Mouse (Mus musculus): ENCODE measurements at regions not wholly inside any gene's neighbourhood (a gene's known extent, or its start where the extent isn't known, plus 50 kb on each side); places are given as distances from the start of the nearest gene placed in this dataset.
A peak's percentile ranks its signal among the peaks of the same experiment; 100 is the strongest.

DNA sequence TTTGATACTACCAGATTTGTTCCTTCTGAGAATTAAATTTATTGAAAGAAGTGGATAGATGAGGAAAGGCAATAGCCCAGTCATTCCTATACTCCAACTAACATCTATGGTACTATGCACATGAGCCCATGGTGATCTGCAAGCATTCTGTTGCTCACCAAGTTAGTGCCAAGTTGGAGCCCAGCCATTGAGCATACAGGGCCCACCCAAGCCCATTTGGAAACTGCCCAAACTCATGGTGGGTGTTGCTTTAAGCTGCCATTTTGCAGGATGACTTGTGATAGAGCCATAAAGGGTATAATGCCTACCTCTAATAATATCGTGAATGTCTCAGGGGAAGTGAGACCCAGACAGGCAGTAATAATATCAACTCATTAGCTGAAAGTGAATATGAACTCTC, 294.2 kb upstream of the Nrp1 start:
- ATAC-seq = no peak

DNA sequence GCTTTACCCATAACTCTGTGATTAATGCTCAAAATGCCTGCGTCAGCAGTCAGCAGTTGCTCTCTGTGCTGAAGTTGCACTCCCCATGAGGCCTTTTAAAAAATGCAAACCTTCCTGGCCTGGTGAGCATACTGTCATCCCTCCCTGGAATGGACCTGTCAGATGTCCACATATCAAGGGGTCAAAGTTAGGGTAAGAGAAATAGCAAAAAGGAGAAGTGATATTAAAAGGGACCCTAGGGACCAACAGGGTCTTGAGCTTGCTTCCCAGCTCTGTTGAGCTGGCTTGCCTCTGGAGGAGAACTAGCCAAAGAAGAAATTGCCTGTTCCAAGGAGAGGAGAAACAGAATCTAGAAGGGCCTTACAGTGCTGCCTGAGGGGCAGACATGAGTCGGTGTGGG, 293.3 kb upstream of the Nrp1 start:
- no peak for ATAC-seq

- ATAC-seq = no peak
Measured at GRCm38 (mm10) chr8:128065964-128066680, 292.3 kb upstream of the Nrp1 start.

- ATAC-seq = no peak
Measured at GRCm38 (mm10) chr8:128069749-128070148, 288.7 kb upstream of the Nrp1 start.

DNA sequence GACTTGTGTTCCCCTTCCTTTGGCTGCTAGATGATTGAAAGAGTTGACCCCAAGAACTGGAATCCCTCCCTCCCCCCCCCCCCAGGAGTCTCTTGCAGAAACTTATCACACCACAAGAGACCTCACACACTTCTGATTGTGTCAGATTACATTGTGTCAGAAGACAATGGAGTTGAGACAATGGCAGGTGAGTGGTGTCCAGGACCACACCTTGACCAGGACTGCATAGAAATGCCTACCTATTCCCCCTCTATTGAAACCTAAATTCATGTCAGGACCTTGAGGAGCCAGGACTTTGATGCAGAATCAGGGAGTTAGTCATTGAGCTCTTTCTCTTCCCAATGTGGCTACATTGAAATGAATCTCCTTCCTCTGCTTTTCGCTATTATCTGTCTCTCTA, 282.8 kb upstream of the Nrp1 start:
- ATAC-seq = no peak

DNA sequence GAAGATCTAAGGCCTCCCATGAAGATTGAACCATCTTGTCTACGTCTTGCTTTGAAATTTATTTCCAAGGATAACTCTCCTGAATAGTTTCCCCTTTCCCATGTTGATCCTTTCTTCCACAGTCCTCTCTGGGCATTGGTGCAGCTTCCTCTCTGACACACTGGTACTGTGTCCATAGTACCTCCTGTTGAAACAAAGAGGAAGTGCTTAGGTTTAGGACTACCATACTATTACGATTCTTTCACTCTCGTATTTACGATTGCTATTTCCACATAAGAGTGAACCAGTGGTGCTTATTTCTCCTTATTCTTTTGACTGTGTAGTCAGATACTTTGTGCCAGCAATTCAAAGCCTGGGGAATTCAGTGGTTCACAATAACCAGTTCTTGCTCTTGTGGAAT, 282.2 kb upstream of the Nrp1 start:
- ATAC-seq = no peak

DNA sequence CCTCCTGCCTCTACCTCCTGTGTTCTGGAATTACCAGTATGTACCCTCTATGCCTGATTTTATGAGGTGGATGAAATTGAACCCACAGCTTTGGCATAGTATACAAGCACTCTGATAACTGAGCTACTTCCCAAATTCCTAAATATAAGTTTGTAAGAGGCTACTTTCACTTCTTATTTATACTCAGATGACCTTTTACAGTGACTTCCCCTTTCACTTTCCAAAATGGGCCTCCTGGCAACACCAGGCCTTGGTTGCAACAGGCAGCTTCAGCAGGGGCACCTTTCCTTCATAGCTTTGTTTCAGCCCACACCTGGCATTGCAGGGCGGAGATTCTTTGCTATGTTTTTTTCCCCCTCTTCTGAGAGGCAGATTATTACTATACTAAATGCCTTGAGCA, 279.7 kb upstream of the Nrp1 start:
- no peak for ATAC-seq

GRCm38 (mm10) chr8:128085800-128086199, 272.6 kb upstream of the Nrp1 start:
- ATAC-seq = no peak

DNA sequence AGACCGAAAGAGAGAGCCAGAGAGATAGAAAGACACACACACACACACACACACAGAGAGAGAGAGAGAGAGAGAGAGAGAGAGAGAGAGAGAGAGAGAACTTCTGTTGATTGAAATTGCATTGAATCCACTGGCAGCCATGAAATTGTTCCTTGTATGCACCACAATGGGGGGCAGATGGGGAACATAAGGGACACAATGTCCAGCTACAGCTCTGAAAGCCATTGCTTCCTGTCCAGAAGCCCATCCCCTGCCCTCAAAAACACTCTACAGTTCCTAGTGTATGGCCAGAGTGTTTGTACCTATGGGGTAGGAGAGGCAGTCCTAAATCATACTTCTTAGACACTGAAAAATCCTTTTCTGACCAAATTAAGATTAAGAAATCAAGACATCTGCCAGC, 270.9 kb upstream of the Nrp1 start:
- no peak for ATAC-seq

- ATAC-seq = no peak
Measured at GRCm38 (mm10) chr8:128092826-128093225, 265.6 kb upstream of the Nrp1 start.

DNA sequence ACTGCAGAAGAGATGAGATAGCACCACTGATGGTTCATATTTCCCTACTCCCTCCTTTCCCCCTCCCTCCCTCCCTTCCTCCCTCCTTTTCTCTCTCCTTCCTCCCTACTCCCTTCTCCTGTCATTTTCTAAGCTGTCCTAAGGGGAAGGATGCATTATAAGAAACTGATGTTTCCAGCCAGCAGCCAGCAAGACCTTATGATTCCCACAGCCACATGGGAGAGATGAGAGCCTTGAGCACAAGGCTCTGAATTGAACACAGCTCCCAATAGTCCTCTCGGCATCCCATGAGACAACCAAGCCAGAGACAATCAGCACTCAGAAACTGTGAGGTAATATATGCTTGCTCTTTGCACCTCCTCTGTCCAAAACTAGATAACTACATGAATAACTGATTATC, 263.0 kb upstream of the Nrp1 start:
- no peak for ATAC-seq

GRCm38 (mm10) chr8:128097601-128098000, 260.8 kb upstream of the Nrp1 start:
- no peak for ATAC-seq

GRCm38 (mm10) chr8:128103380-128103779, 255.0 kb upstream of the Nrp1 start:
- no peak for ATAC-seq

DNA sequence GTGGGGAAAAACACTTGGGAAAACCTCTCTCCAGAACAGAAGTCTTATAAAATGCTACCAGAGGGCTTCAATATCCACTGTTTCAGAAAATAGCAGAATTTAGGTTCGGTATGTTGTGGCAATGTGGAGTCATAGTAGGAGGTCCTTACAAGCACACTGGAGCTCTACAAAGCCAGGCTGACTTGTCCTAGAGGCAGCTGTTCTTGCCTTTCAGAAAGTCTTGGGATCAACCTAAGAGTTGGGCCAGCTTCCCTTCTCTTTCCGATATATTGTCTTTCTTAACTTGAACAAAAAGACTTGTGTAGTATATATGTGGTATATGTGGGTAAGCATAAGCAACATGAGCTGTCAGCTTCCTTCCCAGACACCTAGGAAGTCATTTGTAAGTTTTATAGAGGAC, 251.8 kb upstream of the Nrp1 start:
- no peak for ATAC-seq

DNA sequence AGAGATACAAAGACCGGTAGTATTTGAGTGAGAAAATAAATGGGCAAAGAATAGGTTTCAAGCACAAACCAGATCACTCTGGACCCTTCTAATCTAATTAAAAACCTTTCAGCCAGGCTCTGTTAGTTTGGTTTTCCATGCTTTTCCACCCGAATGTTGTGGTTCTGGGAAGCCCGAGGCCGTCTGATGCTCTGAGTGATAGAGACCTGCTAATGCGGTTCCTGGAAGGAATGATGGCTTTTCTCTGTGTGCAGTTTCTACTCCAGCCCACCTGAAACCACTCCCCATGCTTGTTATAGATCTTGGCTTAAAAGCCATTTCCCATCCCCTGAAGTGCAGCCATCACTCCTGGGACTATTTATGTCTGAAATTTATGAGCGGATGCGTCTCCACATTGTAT, 251.4 kb upstream of the Nrp1 start:
- ATAC-seq = no peak

GRCm38 (mm10) chr8:128109036-128109435, 249.4 kb upstream of the Nrp1 start:
- no peak for ATAC-seq

- no peak for ATAC-seq
Measured at GRCm38 (mm10) chr8:128111132-128111531, 247.3 kb upstream of the Nrp1 start.

- ATAC-seq = no peak
Measured at GRCm38 (mm10) chr8:128113116-128113515, 245.3 kb upstream of the Nrp1 start.

DNA sequence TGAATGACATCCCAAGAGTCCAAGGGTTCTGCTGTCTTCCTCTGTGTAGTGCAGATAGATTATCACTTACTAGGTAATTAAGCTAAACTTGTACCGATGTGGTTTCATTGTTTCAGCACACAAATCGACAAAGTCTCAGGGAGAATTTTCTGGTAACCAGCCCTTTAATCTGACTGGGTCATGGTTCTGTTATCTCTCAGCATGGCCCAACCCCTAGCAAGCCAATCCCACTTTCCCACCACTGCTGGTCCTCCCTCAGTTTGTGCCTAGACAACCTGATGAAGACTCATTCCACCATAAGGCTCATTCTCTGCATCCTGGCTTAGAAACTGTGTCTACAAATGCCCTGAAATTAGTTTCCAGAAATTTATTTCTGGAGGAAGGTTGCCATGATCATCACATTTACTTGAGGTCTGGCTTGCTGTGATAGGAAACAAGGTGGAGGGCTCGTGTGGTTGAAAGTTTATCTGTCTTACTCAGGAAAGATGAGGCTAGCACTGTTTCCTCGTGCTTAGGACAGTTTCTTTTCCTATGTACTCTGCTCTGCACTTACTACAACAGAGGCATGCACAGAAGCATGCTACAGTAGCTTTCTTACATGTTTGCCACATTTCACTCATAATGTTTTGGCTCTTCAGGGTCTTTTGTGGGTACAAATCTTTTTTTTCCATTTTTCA, 217.0 kb upstream of the Nrp1 start:
- no peak for ATAC-seq

- ATAC-seq = peak; percentile 71
Measured at GRCm38 (mm10) chr8:128148351-128148942, 210.0 kb upstream of the Nrp1 start.

GRCm38 (mm10) chr8:128155604-128156003, 202.8 kb upstream of the Nrp1 start:
- ATAC-seq = no peak

- no peak for ATAC-seq
Measured at GRCm38 (mm10) chr8:128156221-128156620, 202.2 kb upstream of the Nrp1 start.

DNA sequence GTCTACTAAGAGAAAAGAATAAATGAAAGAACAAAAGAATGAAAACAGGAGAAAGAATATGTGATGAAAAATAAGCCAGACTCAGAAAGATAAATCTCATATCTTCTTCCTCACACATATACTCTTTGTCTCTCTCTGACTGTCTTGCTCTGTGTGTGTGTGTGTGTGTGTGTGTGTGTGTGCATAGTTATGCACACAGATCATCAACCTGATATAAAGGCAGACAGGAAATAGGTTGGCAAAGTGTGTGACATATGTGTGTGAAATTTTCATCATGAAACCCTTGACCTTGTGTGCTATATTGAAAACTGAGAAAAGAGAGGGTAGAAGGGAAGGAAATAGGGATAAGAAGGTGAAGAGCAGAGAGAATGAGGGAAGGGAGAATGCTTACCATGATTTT, 195.5 kb upstream of the Nrp1 start:
- peak; percentile 48 for ATAC-seq

GRCm38 (mm10) chr8:128164976-128165375, 193.4 kb upstream of the Nrp1 start:
- ATAC-seq = no peak
